Mouse (Mus musculus): ENCODE measurements around the gene Ulk4.

GRCm38 (mm10) chr9:121247956-121248775, 28.8 kb downstream of the Ulk4 start:
- TF ChIP-seq GATA1 (IDR thresholded peaks at IDR 0.05; ENCODE audit: borderline replicate concordance, low read length) (no peak), FLI1 (IDR thresholded peaks at IDR 0.05; ENCODE audit: low read length) (no peak)

Measured in megakaryocyte, embryonic 14.5 days (primary cell).